Mouse (Mus musculus): Measurements from ENCODE around the gene Usp24. TPM values are rescaled to one million over a fixed set of nuclear protein-coding genes. Genes with fewer than 3 reads are reported as not detected.

Gene Usp24
- polyA plus RNA-seq, 1 experiment from 2014 or later = 5.8 TPM

DNA sequence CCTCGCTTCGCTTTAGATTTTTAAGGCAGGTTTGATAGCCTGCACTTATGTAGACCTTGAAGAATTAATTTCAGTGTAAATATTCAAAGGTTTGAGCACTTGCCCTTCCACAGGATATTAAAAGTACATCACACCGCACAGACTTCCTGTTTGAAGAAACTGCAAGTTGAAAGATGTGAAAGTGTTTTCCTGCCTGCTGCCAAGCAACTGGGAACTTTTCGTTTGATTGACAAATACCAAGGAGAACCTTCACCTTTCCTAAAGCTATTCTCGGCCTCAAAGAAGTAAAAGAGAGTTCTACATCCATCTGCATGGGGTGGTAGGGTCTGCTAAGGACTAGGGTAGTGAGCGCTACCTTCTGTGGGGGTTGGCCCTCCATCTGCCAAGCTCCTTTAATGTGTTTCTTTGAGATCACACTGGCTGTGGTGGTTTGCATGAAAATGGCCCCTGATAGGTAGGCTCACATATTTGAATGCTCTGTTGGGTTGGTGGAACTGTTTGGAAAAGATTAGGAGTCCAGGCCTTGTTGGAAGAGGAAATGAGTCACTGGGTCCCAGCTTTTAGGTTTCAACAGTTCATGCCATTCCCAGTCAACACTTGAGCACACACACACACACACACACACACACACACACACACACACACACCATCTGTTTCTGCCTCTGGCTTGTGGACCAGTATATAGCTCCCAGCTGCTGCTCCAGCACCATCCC, 22.5 kb upstream of the Usp24 start:
- no peak overlapping the region for H3K27ac ChIP-seq (ENCODE audit: low read depth, low read length)
- H3K9me3 ChIP-seq (ENCODE audit: control insufficient read depth, low read length) = no peaks in the 10 kb centered on the region
- H3K4me2 ChIP-seq (ENCODE audit: low read length) = no peak overlapping the region
- 87% methylated on average over 6 of the region's 6 CpGs for WGBS
- H3K4me3 ChIP-seq (ENCODE audit: low read length) = no peak overlapping the region
- no peak for ATAC-seq
- H3K4me1 ChIP-seq (ENCODE audit: control insufficient read depth, insufficient read depth, low read depth, low read length) = no peaks in the 10 kb centered on the region
- no peaks in the 10 kb centered on the region for H3K36me3 ChIP-seq (ENCODE audit: control insufficient read depth, insufficient read depth, low read length)
- no peaks in the 10 kb centered on the region for H3K27me3 ChIP-seq (replicated peaks; ENCODE audit: control insufficient read depth, insufficient read depth, low read length)
- no peak overlapping the region for H3K9ac ChIP-seq (ENCODE audit: low read depth, low read length)

DNA sequence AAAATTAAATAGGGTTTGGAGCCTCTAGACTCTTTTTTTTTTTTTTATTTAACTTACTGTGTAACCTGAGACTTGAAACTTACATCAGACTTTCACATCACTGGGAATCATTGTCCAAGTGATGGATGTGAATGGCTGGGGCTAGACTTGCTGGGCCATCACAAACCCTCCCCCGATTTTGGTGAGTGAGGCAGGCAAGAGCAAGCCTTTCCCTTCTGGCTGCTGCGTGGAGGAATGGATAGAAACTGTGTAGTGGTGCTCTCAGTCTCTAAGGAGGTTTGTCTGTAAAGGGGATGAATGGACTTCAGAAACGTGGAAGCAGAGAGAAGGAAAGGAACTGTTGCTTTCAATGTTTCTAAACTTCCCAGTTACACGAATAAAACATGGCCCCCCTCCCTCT, 20.3 kb upstream of the Usp24 start:
- Histone ChIP-seq H3K27me3 (replicated peaks; ENCODE audit: control insufficient read depth, insufficient read depth, low read length) (no peaks in the 10 kb centered on the region), H3K4me2 (ENCODE audit: low read length) (no peak overlapping the region), H3K36me3 (ENCODE audit: control insufficient read depth, insufficient read depth, low read length) (no peaks in the 10 kb centered on the region), H3K4me1 (ENCODE audit: control insufficient read depth, insufficient read depth, low read depth, low read length) (no peaks in the 10 kb centered on the region), H3K9me3 (ENCODE audit: control insufficient read depth, low read length) (no peaks in the 10 kb centered on the region), H3K4me3 (ENCODE audit: low read length) (no peak overlapping the region), H3K9ac (ENCODE audit: low read depth, low read length) (no peak overlapping the region), H3K27ac (ENCODE audit: low read depth, low read length) (no peak overlapping the region)
- WGBS = 62% methylated on average over 4 of the region's 4 CpGs
- ATAC-seq = no peak

DNA sequence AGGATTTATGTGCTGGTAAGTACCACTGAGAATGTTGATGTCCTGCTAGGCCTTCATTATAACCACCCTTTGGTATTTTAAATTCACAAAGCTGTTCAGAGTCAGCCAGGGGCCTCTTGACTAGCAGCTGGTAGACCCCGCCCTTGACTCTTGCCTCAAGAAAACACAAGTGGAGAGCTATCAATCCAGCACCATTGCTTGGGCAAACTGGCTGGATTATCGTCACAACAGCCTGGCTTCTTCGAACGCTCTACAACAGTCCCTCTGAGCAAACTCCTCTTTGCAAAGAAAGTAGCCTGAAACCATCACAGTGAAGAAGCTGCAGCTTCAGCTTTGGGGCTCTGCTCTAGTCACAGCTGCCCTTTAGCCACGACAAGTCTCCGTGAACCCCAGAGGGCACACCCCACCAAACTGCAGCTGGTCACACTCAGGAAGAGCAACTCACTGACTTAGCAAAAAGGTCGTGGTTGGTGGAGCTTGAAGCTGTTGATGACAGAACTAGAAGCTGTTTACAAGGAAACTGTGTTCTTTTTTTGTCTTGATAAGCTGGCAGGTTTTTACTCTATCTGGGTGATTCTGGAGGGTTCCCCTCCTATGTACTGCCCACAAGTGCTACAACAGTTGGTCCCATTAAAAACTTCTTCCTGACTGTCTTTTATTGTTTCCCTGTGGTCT, 19.5 kb upstream of the Usp24 start:
- Histone ChIP-seq H3K4me1 (ENCODE audit: control insufficient read depth, insufficient read depth, low read depth, low read length) (no peaks in the 10 kb centered on the region), H3K9me3 (ENCODE audit: control insufficient read depth, low read length) (no peaks in the 10 kb centered on the region), H3K36me3 (ENCODE audit: control insufficient read depth, insufficient read depth, low read length) (no peaks in the 10 kb centered on the region), H3K4me2 (ENCODE audit: low read length) (no peak overlapping the region), H3K27me3 (replicated peaks; ENCODE audit: control insufficient read depth, insufficient read depth, low read length) (no peaks in the 10 kb centered on the region), H3K27ac (ENCODE audit: low read depth, low read length) (no peak overlapping the region), H3K4me3 (ENCODE audit: low read length) (no peak overlapping the region), H3K9ac (ENCODE audit: low read depth, low read length) (no peak overlapping the region)
- no peak for ATAC-seq
- 87% methylated on average over 7 of the region's 7 CpGs for WGBS

DNA sequence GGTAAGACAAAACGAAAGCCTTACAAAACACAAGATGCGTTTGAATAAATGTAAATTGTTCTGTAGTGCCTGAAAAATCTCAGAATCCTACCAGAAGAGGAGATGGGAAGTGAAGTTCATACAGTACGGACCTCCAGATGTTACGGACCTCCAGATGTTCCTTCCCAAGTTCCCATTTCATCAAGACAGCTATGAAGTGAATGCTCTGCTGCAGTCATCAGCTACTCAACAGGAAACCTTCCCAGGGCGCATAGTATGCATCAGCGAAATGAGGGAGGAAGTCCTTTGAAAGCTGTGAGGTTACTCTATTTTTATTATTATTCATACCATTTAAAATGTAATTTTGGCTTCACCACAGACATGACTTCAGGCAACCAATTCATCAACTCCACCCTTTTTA, 14.7 kb upstream of the Usp24 start:
- Histone ChIP-seq H3K9me3 (ENCODE audit: control insufficient read depth, low read length) (no peaks in the 10 kb centered on the region), H3K27ac (ENCODE audit: low read depth, low read length) (no peak overlapping the region), H3K4me1 (ENCODE audit: control insufficient read depth, insufficient read depth, low read depth, low read length) (no peaks in the 10 kb centered on the region), H3K9ac (ENCODE audit: low read depth, low read length) (no peak overlapping the region), H3K4me3 (ENCODE audit: low read length) (no peak overlapping the region), H3K27me3 (replicated peaks; ENCODE audit: control insufficient read depth, insufficient read depth, low read length) (no peaks in the 10 kb centered on the region), H3K4me2 (ENCODE audit: low read length) (no peak overlapping the region), H3K36me3 (ENCODE audit: control insufficient read depth, insufficient read depth, low read length) (no peaks in the 10 kb centered on the region)
- ATAC-seq = no peak
- WGBS = 86% methylated on average over 6 of the region's 6 CpGs

DNA sequence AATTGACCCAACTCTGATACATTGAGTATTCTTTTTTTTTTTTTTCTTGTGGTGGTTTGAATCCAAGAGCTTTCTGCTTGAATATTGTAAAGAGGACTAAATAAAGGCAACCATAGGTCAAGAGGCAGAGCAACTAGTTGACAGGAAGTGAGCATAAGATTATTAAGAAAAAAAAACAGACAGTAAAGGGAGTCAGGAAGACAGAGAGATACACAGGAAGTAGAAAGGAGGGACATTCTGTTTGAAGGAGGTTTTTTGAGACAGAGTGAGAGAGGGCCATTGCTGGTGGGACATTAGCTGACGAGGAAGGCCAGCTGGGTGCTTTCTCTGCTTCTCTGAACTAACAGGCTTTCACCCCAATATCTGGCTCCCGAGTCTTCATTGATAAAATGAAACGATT, 7.9 kb upstream of the Usp24 start:
- 93% methylated on average over 3 of the region's 3 CpGs for WGBS
- no peaks in the 10 kb centered on the region for H3K27me3 ChIP-seq (replicated peaks; ENCODE audit: control insufficient read depth, insufficient read depth, low read length)
- H3K9me3 ChIP-seq (ENCODE audit: control insufficient read depth, low read length) = no peaks in the 10 kb centered on the region
- no peak overlapping the region for H3K27ac ChIP-seq (ENCODE audit: low read depth, low read length)
- no peaks in the 10 kb centered on the region for H3K36me3 ChIP-seq (ENCODE audit: control insufficient read depth, insufficient read depth, low read length)
- no peak overlapping the region for H3K9ac ChIP-seq (ENCODE audit: low read depth, low read length)
- H3K4me3 ChIP-seq (ENCODE audit: low read length) = no peak overlapping the region
- ATAC-seq = no peak
- H3K4me1 ChIP-seq (ENCODE audit: control insufficient read depth, insufficient read depth, low read depth, low read length) = no peaks in the 10 kb centered on the region
- H3K4me2 ChIP-seq (ENCODE audit: low read length) = no peak overlapping the region

DNA sequence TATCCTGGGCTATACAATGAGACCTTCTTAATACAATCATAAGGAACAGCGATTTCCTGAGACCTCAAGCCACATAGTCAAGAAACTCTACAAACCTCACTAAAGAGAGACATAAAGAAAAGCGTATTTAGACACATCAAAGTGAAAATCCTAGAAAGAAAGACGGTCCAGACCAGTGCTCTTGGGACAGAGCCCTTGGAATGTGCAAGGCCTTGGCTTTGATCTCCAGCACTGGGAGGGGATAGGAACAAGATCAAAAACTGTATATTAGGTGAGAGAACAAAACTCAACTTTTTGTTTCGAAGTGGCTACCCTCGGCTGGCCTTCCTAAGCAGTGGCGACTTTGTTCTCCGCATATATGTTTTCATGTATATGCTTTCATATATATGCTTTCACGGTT, 3.4 kb upstream of the Usp24 start:
- no peak overlapping the region for H3K27ac ChIP-seq (ENCODE audit: low read depth, low read length)
- H3K36me3 ChIP-seq (ENCODE audit: control insufficient read depth, insufficient read depth, low read length) = no peaks in the 10 kb centered on the region
- H3K27me3 ChIP-seq (replicated peaks; ENCODE audit: control insufficient read depth, insufficient read depth, low read length) = no peaks in the 10 kb centered on the region
- no peak overlapping the region for H3K9ac ChIP-seq (ENCODE audit: low read depth, low read length)
- H3K9me3 ChIP-seq (ENCODE audit: control insufficient read depth, low read length) = no peaks in the 10 kb centered on the region
- ATAC-seq = no peak
- H3K4me2 ChIP-seq (ENCODE audit: low read length) = no peak overlapping the region
- WGBS = 88% methylated on average over 8 of the region's 8 CpGs
- no peak overlapping the region for H3K4me3 ChIP-seq (ENCODE audit: low read length)
- peaks cover 10% of the 10 kb centered on the region for H3K4me1 ChIP-seq (ENCODE audit: control insufficient read depth, insufficient read depth, low read depth, low read length)

DNA sequence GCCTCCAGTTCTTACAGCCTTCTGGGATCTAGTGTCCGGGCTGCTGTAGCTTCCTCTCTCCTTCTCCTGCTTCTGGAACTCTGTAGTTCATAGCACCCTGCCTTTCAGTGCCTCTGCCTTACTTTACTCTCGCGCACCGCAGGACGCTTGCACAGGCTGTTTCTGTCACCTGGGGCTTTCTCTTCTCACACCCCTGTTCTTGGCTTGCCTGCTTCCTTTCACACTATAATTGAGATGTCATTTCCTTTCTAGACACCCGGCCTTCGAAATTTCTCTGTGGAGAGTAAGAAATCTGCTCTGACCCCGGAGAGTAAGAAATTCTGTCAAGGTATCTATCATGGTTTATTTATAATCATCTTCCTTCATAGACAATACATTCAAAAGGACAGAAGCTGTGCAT, 2.9 kb upstream of the Usp24 start:
- 83% methylated on average over 8 of the region's 8 CpGs for WGBS
- Histone ChIP-seq H3K4me2 (ENCODE audit: low read length) (no peak overlapping the region), H3K9ac (ENCODE audit: low read depth, low read length) (no peak overlapping the region), H3K9me3 (ENCODE audit: control insufficient read depth, low read length) (no peaks in the 10 kb centered on the region), H3K4me3 (ENCODE audit: low read length) (no peak overlapping the region), H3K27ac (ENCODE audit: low read depth, low read length) (no peak overlapping the region), H3K27me3 (replicated peaks; ENCODE audit: control insufficient read depth, insufficient read depth, low read length) (no peaks in the 10 kb centered on the region), H3K36me3 (ENCODE audit: control insufficient read depth, insufficient read depth, low read length) (no peaks in the 10 kb centered on the region), H3K4me1 (ENCODE audit: control insufficient read depth, insufficient read depth, low read depth, low read length) (peaks cover 14% of the 10 kb centered on the region)
- no peak for ATAC-seq

DNA sequence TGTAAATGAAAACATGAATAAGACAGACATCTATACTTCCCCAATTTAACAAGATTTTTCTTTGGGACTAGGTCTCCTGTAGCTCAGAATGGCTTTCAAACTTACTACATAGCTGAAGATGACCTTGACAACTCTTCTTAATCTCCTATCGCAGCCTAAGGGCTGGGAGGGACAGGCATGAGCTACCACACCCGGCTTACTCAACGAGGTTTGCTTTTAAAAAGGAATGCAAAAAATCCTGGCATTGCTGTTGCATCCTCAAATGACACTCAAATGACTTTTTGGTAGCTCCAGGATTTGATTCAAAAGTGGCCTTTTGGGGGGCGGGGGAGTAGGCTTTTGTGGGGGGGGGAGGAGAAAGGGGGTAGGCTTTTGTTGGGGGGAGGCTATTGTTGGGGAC, 2.1 kb upstream of the Usp24 start:
- WGBS = 67% methylated on average over 4 of the region's 4 CpGs
- Histone ChIP-seq H3K4me1 (ENCODE audit: control insufficient read depth, insufficient read depth, low read depth, low read length) (peaks cover 22% of the 10 kb centered on the region), H3K4me2 (ENCODE audit: low read length) (no peak overlapping the region), H3K9ac (ENCODE audit: low read depth, low read length) (no peak overlapping the region), H3K27ac (ENCODE audit: low read depth, low read length) (no peak overlapping the region), H3K9me3 (ENCODE audit: control insufficient read depth, low read length) (no peaks in the 10 kb centered on the region), H3K36me3 (ENCODE audit: control insufficient read depth, insufficient read depth, low read length) (no peaks in the 10 kb centered on the region), H3K4me3 (ENCODE audit: low read length) (no peak overlapping the region), H3K27me3 (replicated peaks; ENCODE audit: control insufficient read depth, insufficient read depth, low read length) (no peaks in the 10 kb centered on the region)
- no peak for ATAC-seq

DNA sequence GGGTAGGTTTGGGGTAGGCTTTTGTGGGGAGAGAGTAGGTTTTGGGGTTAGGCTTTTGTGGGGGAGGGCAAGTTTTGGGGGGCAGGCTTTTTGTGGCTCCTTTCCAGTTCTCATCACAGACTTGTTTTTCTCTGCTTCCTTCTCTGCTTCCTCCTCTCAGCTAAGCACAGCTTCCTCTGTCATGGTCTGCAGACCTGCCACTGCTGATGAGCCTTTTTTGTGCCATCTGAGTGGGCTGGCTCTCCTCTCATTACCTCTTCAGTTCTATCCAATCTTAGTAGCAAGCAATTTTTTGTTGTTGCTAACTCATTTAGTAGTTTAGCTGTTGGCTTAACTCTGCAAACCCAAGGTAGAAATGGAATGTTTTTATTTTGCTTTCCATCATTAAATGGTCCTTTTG, 1.7 kb upstream of the Usp24 start:
- no peaks in the 10 kb centered on the region for H3K27me3 ChIP-seq (replicated peaks; ENCODE audit: control insufficient read depth, insufficient read depth, low read length)
- peaks cover 24% of the 10 kb centered on the region for H3K4me1 ChIP-seq (ENCODE audit: control insufficient read depth, insufficient read depth, low read depth, low read length)
- H3K9me3 ChIP-seq (ENCODE audit: control insufficient read depth, low read length) = no peaks in the 10 kb centered on the region
- no peak for ATAC-seq
- no peak overlapping the region for H3K4me3 ChIP-seq (ENCODE audit: low read length)
- H3K36me3 ChIP-seq (ENCODE audit: control insufficient read depth, insufficient read depth, low read length) = no peaks in the 10 kb centered on the region
- no peak overlapping the region for H3K27ac ChIP-seq (ENCODE audit: low read depth, low read length)
- no peak overlapping the region for H3K4me2 ChIP-seq (ENCODE audit: low read length)
- H3K9ac ChIP-seq (ENCODE audit: low read depth, low read length) = no peak overlapping the region
